Mouse (Mus musculus): ENCODE results near the gene Kcnk10.

DNA sequence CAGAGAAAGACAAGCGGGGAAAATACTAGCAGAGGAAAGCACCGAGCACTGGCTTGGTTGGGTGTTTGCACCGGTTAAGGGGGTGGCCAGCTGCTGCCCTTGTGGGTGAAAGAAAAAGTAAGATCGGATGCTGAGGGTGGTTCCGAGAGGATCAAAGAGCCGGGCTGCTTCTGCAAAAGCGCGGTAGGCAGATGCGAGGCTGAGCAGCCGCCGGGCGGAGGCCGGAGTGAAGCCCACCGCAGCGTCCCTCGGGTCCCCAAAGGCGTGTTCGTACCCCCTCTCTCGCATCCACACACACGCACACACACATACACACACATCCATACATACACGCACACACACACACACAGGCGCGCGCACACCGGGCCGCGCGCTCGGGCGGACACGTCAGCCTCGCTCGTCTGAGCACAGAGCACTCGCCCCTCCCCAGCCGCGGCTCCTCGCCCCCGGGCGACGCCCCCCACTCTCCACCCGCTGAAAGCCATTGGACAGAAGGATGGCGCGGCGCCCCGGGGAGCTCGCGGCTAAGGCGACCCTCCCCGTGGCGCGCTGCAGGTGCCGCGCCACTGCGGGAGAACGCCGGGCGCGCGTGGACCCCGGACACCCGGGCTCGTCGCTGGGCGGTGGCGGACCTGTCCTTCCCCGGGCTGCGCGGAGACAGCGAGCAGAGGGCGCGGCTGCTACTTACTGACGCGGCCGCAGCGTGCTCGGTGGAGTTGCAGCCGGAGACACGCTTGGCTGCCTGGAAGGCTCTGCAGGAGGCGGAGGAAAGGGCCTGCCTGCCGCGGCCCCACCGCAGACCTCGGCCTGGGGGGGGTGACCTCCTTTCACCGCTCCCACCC lies 3.5 kb downstream of the Kcnk10 start:
- no peak for TF ChIP-seq CTCF (IDR thresholded peaks at IDR 0.05; ENCODE audit: low read depth)
- no peak for TF ChIP-seq EP300 (optimal IDR thresholded peaks at IDR 0.05)

Data from stomach, postnatal 0 days (tissue).